Mouse (Mus musculus) limb, embryonic 14.5 days (tissue): ENCODE data around the gene D5Ertd577e. TPM values are rescaled to one million over a fixed set of nuclear protein-coding genes. Genes with fewer than 3 reads are reported as not detected.
"Not testable (repeated sequence)": the region's sequence is repeated elsewhere in the genome, so short reads cannot be mapped to it uniquely, and the experiment has no call there.

Source experiments
- ATAC-seq: fragments of 200-750 bp; cut with Nextera tagmentation; 2 replicates; pipeline ENCODE4 v1.8.0; 2017; ENCODE audit warnings: low read depth, moderate number of reproducible peaks, moderate TSS enrichment; ENCODE audit not compliant: low FRiP score
- DNase-seq: peaks from one replicate; pipeline ENCODE4 v3.0.0-alpha.2; 2015; ENCODE audit warnings: low spot score
- H3K27ac ChIP-seq: fragments of 300-500 bp; sonication (generic); replicated peaks from 2 replicates; pipeline ENCODE4 v1.5.1; 2014; ENCODE audit warnings: low read depth, mild to moderate bottlenecking, low read length, moderate library complexity, mixed read lengths
- H3K27me3 ChIP-seq: fragments of 300-500 bp; sonication (generic); 2 replicates; pipeline ENCODE4 v1.6.1; 2014; ENCODE audit warnings: low read length, mixed read lengths; ENCODE audit not compliant: control insufficient read depth, insufficient read depth
- H3K36me3 ChIP-seq: fragments of 300-500 bp; sonication (generic); 2 replicates; pipeline ENCODE4 v1.6.1; 2014; ENCODE audit warnings: mild to moderate bottlenecking, low read length, moderate library complexity, mixed read lengths; ENCODE audit not compliant: control insufficient read depth, insufficient read depth
- H3K4me1 ChIP-seq: fragments of 300-500 bp; sonication (generic); 2 replicates; pipeline ENCODE4 v1.6.1; 2014; ENCODE audit warnings: antibody characterized with exemption, low read length, mixed read lengths; ENCODE audit not compliant: control insufficient read depth, insufficient read depth
- H3K4me2 ChIP-seq: fragments of 300-500 bp; sonication (generic); replicated peaks from 2 replicates; pipeline ENCODE4 v1.6.1; 2014; ENCODE audit warnings: low read depth, mild to moderate bottlenecking, low read length, moderate library complexity; ENCODE audit not compliant: severe bottlenecking
- H3K4me3 ChIP-seq: fragments of 300-500 bp; sonication (generic); replicated peaks from 2 replicates; pipeline ENCODE4 v1.5.1; 2014; ENCODE audit warnings: low read length
- H3K9ac ChIP-seq: fragments of 300-500 bp; sonication (generic); 2 replicates; pipeline ENCODE4 v1.6.1; 2014; ENCODE audit warnings: mild to moderate bottlenecking, low read depth, low read length, moderate library complexity; ENCODE audit not compliant: severe bottlenecking
- H3K9me3 ChIP-seq: fragments of 300-500 bp; sonication (generic); 2 replicates; pipeline ENCODE4 v1.6.1; 2016; ENCODE audit warnings: low read length; ENCODE audit not compliant: control insufficient read depth
- WGBS: fragments of 180-500 bp; shearing (Covaris S2); extraction: QIAGEN DNeasy Blood & Tissue Kit; methylation state at CpG from one replicate; pipeline ENCODE4 v1.1.7; 2014; 5-methylcytosine and 5-hydroxymethylcytosine counted together
- polyA plus RNA-seq, 2 experiments: library from polyadenylated mRNA; depleted of rRNA in 1 of 2; stranded (reverse) in 1 of 2; unstranded in 1 of 2; fragments of >200 nt; fragmentation: Nextera tagmentation in 1 of 2; extraction: Ambion mirVana in 1 of 2; gene quantifications; 2 replicates each; pipeline versions ENCODE4 v1.2.1 to v1.2.3; 2012 to 2014

The D5Ertd577e gene
- not detected in 2 replicates for polyA plus RNA-seq (2012; rRNA removed)
- polyA plus RNA-seq (2014; fragmentation: Nextera tagmentation; extraction: Ambion mirVana): not detected in 2 replicates

DNA sequence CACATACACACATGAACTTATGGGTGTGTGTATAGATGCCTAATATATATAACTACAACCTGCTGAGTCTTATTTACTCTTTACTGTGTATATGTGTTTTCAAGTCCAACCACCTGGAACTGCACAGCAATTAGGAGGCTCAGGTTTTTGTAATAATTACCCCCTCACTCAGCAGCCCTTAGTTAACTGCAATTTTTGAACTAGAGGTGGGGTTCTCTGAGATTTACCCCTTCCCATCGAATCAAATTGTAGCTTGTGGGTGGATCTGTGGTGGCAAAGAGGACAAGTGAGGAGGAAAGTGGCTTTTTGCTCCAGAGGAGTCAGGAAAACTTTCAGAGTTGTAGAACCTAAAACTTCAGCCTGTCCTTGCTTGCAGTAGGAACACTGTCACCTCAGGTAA, at the start of gene D5Ertd577e:
Gene D5Ertd577e (plus strand): TSS at position 301 of the 400 bp plus-strand sequence.
- not testable (repeated sequence) for H3K4me3 ChIP-seq, ATAC-seq, H3K4me2 ChIP-seq, H3K9ac ChIP-seq, H3K27me3 ChIP-seq, H3K27ac ChIP-seq, H3K4me1 ChIP-seq, H3K9me3 ChIP-seq, DNase-seq, H3K36me3 ChIP-seq
- 46% methylated on average over 1 of the region's 1 CpGs for WGBS

DNA sequence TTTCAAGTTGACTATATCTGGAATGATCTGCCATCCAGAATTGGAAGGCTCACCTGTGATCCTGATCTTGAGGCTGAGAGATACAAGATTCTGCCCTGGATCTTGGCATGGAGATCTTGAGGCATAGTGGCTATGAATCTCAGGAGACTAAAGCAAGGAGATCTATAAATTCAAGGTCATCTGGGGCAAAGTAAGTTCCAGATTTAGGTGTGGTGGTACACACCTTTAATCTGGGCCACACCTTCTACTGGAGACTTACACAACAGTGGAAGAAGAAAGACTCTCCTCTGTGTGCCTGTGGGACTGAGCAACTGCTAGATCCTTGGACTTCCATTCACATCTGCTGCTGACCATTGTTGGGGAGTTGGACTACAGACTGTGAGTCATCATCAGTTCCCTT, 53.9 kb downstream of the D5Ertd577e start, which contains the start of gene Gm3286:
Gene Gm3286 (plus strand): TSS at position 301 of the 400 bp plus-strand sequence.
- H3K4me2 ChIP-seq, H3K27me3 ChIP-seq, H3K36me3 ChIP-seq, H3K27ac ChIP-seq, H3K9me3 ChIP-seq, H3K9ac ChIP-seq, DNase-seq, ATAC-seq, H3K4me3 ChIP-seq, H3K4me1 ChIP-seq: not testable (repeated sequence)

Other genes with a start within 250 kb of the D5Ertd577e start
- gene Gm10424, start 184.0 kb upstream of the D5Ertd577e start, polyA plus RNA-seq (2012; rRNA removed): not detected in 2 replicates
- gene Gm10424, start 184.0 kb upstream of the D5Ertd577e start, polyA plus RNA-seq (2014; fragmentation: Nextera tagmentation; extraction: Ambion mirVana): not detected in 2 replicates
- not detected in 2 replicates for gene Gm3259, start 150.9 kb upstream of the D5Ertd577e start, polyA plus RNA-seq (2012; rRNA removed)
- gene Gm3259, start 150.9 kb upstream of the D5Ertd577e start, polyA plus RNA-seq (2014; fragmentation: Nextera tagmentation; extraction: Ambion mirVana): not detected in 2 replicates
- not detected in 2 replicates for gene Gm3286, start 54.0 kb downstream of the D5Ertd577e start, polyA plus RNA-seq (2012; rRNA removed)
- gene Gm3286, start 54.0 kb downstream of the D5Ertd577e start, polyA plus RNA-seq (2014; fragmentation: Nextera tagmentation; extraction: Ambion mirVana): not detected in 2 replicates
- gene Gm7971, start 138.1 kb downstream of the D5Ertd577e start, polyA plus RNA-seq (2012; rRNA removed): not detected in 2 replicates
- gene Gm7971, start 138.1 kb downstream of the D5Ertd577e start, polyA plus RNA-seq (2014; fragmentation: Nextera tagmentation; extraction: Ambion mirVana): not detected in 2 replicates